Mouse (Mus musculus): Measurements from ENCODE around the gene Gm10959.

DNA sequence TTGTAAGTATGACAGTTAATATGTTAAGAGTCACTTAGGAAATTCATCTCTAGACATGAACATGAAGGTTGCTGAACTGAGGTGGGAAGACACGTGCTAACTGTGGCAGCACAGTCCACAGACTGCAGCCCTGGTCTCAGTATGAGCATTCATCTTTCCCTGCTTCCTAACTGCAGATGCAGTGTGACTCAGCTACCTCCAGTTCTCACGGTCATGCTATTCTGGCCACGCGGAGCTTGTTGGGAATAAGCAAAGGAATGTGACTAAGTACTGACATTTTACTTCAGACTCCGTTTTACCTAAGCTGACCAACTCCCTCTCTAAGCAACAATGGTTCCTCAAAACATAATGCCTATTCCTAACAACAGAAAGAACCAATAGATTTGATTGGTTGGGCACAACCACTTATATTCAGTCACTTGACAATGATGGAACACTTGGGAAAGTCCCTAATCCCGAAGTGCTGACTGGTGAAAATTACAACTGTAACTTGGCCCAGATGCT, 24.3 kb upstream of the Gm10959 start:
- no peak for TF ChIP-seq POLR2A (IDR thresholded peaks at IDR 0.05; ENCODE audit: low read depth, low read length)
- no peak for TF ChIP-seq CTCF (IDR thresholded peaks at IDR 0.05; ENCODE audit: extremely low read depth, insufficient read depth, insufficient read length, insufficient replicate concordance)

All from spleen, adult 2 months (tissue).